Mouse (Mus musculus): ENCODE measurements at regions not wholly inside any gene's neighbourhood (a gene's known extent, or its start where the extent isn't known, plus 50 kb on each side); places are given as distances from the start of the nearest gene placed in this dataset.

GRCm38 (mm10) chr8:87264999-87265398, 207.4 kb downstream of the Cbln1 start:
- Histone ChIP-seq H3K9ac (ENCODE audit: control insufficient read depth, low read depth, low read length, poor library complexity, severe bottlenecking) (no peak overlapping the region), H3K27ac (ENCODE audit: control insufficient read depth, low read depth, low read length) (no peak overlapping the region), H3K4me3 (ENCODE audit: control insufficient read depth in 1 of 2, insufficient read depth in 1 of 2, low read depth in 2 of 2, low read length in 2 of 2) (no peak overlapping the region), H3K79me2 (ENCODE audit: control insufficient read depth, insufficient read depth, low read length, poor library complexity) (no peaks in the 10 kb centered on the region), H3K9me3 (replicated peaks; ENCODE audit: insufficient read depth, low read length) (no peaks in the 10 kb centered on the region), H3K36me3 (ENCODE audit: control insufficient read depth in 1 of 2, insufficient read depth in 2 of 2, low read length in 2 of 2) (no peaks in the 10 kb centered on the region), H3K27me3 (ENCODE audit: control insufficient read depth in 1 of 2, insufficient read depth in 2 of 2, low read length in 2 of 2) (no peaks in the 10 kb centered on the region), H3K4me1 (ENCODE audit: control insufficient read depth in 1 of 2, insufficient read depth in 2 of 2, low read length in 2 of 2) (no peaks in the 10 kb centered on the region)
- TF ChIP-seq POLR2AphosphoS5 (IDR thresholded peaks at IDR 0.05; ENCODE audit: borderline replicate concordance, low read depth, low read length) (no peak), MYC (IDR thresholded peaks at IDR 0.05; ENCODE audit: low read depth, low read length) (no peak), GABPA (IDR thresholded peaks at IDR 0.05; ENCODE audit: low read depth, low read length) (no peak), SMC3 (IDR thresholded peaks at IDR 0.05; ENCODE audit: low read depth, low read length) (no peak), MAX (IDR thresholded peaks at IDR 0.05; ENCODE audit: low read length) (no peak), E2F4 (IDR thresholded peaks at IDR 0.05; ENCODE audit: borderline replicate concordance, low read depth, low read length) (no peak)
- DNase-seq (ENCODE audit: low read depth, low spot score), result no peak

- Histone ChIP-seq H3K36me3 (ENCODE audit: control insufficient read depth in 1 of 2, insufficient read depth in 2 of 2, low read length in 2 of 2) (no peaks in the 10 kb centered on the region), H3K4me1 (ENCODE audit: control insufficient read depth in 1 of 2, insufficient read depth in 2 of 2, low read length in 2 of 2) (no peaks in the 10 kb centered on the region), H3K27ac (ENCODE audit: control insufficient read depth, low read depth, low read length) (no peak overlapping the region), H3K9me3 (replicated peaks; ENCODE audit: insufficient read depth, low read length) (no peaks in the 10 kb centered on the region), H3K27me3 (ENCODE audit: control insufficient read depth in 1 of 2, insufficient read depth in 2 of 2, low read length in 2 of 2) (no peaks in the 10 kb centered on the region), H3K79me2 (ENCODE audit: control insufficient read depth, insufficient read depth, low read length, poor library complexity) (no peaks in the 10 kb centered on the region), H3K9ac (ENCODE audit: control insufficient read depth, low read depth, low read length, poor library complexity, severe bottlenecking) (no peak overlapping the region), H3K4me3 (ENCODE audit: control insufficient read depth in 1 of 2, insufficient read depth in 1 of 2, low read depth in 2 of 2, low read length in 2 of 2) (no peak overlapping the region)
- TF ChIP-seq POLR2A (IDR thresholded peaks at IDR 0.05; ENCODE audit: control insufficient read depth in 1 of 2, insufficient read depth in 1 of 2, low read depth in 1 of 2, low read length in 2 of 2, poor library complexity in 1 of 2) (no peak), SIN3A (IDR thresholded peaks at IDR 0.05; ENCODE audit: low read length) (no peak), MYC (IDR thresholded peaks at IDR 0.05; ENCODE audit: low read depth, low read length) (no peak), ETS1 (IDR thresholded peaks at IDR 0.05; ENCODE audit: low read depth, low read length) (no peak), NELFE (IDR thresholded peaks at IDR 0.05; ENCODE audit: low read depth, low read length) (no peak), GABPA (IDR thresholded peaks at IDR 0.05; ENCODE audit: low read depth, low read length) (no peak), JUND (IDR thresholded peaks at IDR 0.05; ENCODE audit: low read depth, low read length) (no peak), MEF2A (IDR thresholded peaks at IDR 0.05; ENCODE audit: extremely low read depth, insufficient replicate concordance, low read depth, low read length, poor library complexity, severe bottlenecking) (no peak), CHD2 (IDR thresholded peaks at IDR 0.05; ENCODE audit: low read length) (no peak), UBTF (IDR thresholded peaks at IDR 0.05; ENCODE audit: borderline replicate concordance, insufficient read depth, low read depth, low read length) (no peak), MAZ (IDR thresholded peaks at IDR 0.05; ENCODE audit: low read depth, low read length) (no peak), CTCF (IDR thresholded peaks at IDR 0.05 in 2 of 3, conservative IDR thresholded peaks at IDR 0.05 in 1 of 3; ENCODE audit: control insufficient read depth in 1 of 3, insufficient read depth in 1 of 3, low read depth in 2 of 3, low read length in 3 of 3, poor library complexity in 1 of 3, severe bottlenecking in 1 of 3) (no peak)
- no peak for DNase-seq (ENCODE audit: low read depth, low spot score)
Observed at GRCm38 (mm10) chr8:87260305-87260704, 212.1 kb downstream of the Cbln1 start.

- no peaks in the 10 kb centered on the region for H3K4me1 ChIP-seq (ENCODE audit: control insufficient read depth in 1 of 2, insufficient read depth in 2 of 2, low read length in 2 of 2)
- H3K36me3 ChIP-seq (ENCODE audit: control insufficient read depth in 1 of 2, insufficient read depth in 2 of 2, low read length in 2 of 2), result no peaks in the 10 kb centered on the region
- no peaks in the 10 kb centered on the region for H3K27me3 ChIP-seq (ENCODE audit: control insufficient read depth in 1 of 2, insufficient read depth in 2 of 2, low read length in 2 of 2)
- H3K4me3 ChIP-seq (ENCODE audit: control insufficient read depth in 1 of 2, insufficient read depth in 1 of 2, low read depth in 2 of 2, low read length in 2 of 2), result no peak overlapping the region
- DNase-seq (ENCODE audit: low read depth, low spot score), result no peak
- no peaks in the 10 kb centered on the region for H3K9me3 ChIP-seq (replicated peaks; ENCODE audit: insufficient read depth, low read length)
- TF ChIP-seq MAZ (IDR thresholded peaks at IDR 0.05; ENCODE audit: low read depth, low read length) (no peak), SMC3 (IDR thresholded peaks at IDR 0.05; ENCODE audit: low read depth, low read length) (no peak), JUND (IDR thresholded peaks at IDR 0.05; ENCODE audit: low read depth, low read length) (no peak), ZNF384 (IDR thresholded peaks at IDR 0.05; ENCODE audit: low read depth, low read length) (no peak), POLR2AphosphoS2 (IDR thresholded peaks at IDR 0.05; ENCODE audit: low read length) (no peak), USF2 (IDR thresholded peaks at IDR 0.05; ENCODE audit: borderline replicate concordance in 1 of 2, insufficient read depth in 1 of 2, low read depth in 1 of 2, low read length in 2 of 2) (no peak), MAX (IDR thresholded peaks at IDR 0.05; ENCODE audit: low read length) (no peak), NELFE (IDR thresholded peaks at IDR 0.05; ENCODE audit: low read depth, low read length) (no peak), KAT2A (conservative IDR thresholded peaks at IDR 0.05; ENCODE audit: low read depth, low read length) (no peak), EP300 (IDR thresholded peaks at IDR 0.05; ENCODE audit: low read depth in 1 of 2, low read length in 2 of 2) (no peak), UBTF (IDR thresholded peaks at IDR 0.05; ENCODE audit: borderline replicate concordance, insufficient read depth, low read depth, low read length) (no peak), ZMIZ1 (IDR thresholded peaks at IDR 0.05; ENCODE audit: low read depth, low read length) (no peak), POLR2A (IDR thresholded peaks at IDR 0.05; ENCODE audit: control insufficient read depth in 1 of 2, insufficient read depth in 1 of 2, low read depth in 1 of 2, low read length in 2 of 2, poor library complexity in 1 of 2) (no peak), ZKSCAN1 (IDR thresholded peaks at IDR 0.05; ENCODE audit: low read depth, low read length) (no peak), TCF12 (IDR thresholded peaks at IDR 0.05; ENCODE audit: low read depth, low read length) (no peak), MEF2A (IDR thresholded peaks at IDR 0.05; ENCODE audit: extremely low read depth, insufficient replicate concordance, low read depth, low read length, poor library complexity, severe bottlenecking) (no peak), ETS1 (IDR thresholded peaks at IDR 0.05; ENCODE audit: low read depth, low read length) (no peak)
- no peak overlapping the region for H3K9ac ChIP-seq (ENCODE audit: control insufficient read depth, low read depth, low read length, poor library complexity, severe bottlenecking)
- no peak overlapping the region for H3K27ac ChIP-seq (ENCODE audit: control insufficient read depth, low read depth, low read length)
- no peaks in the 10 kb centered on the region for H3K79me2 ChIP-seq (ENCODE audit: control insufficient read depth, insufficient read depth, low read length, poor library complexity)
Observed at GRCm38 (mm10) chr8:87242681-87243080, 229.7 kb downstream of the Cbln1 start.
